Mouse (Mus musculus): ENCODE results near the gene Armc6.

GRCm38 (mm10) chr8:70173320-70173719 is 60.9 kb downstream of the Armc6 start:
- TF ChIP-seq FLI1 (IDR thresholded peaks at IDR 0.05; ENCODE audit: low read length), result no peak
- TF ChIP-seq GATA1 (IDR thresholded peaks at IDR 0.05; ENCODE audit: borderline replicate concordance, low read length), result no peak
